Mouse (Mus musculus) right cerebral cortex, postnatal 25 days (tissue): ENCODE measurements around the gene Tmem217.
"Not testable (repeated sequence)": the region's sequence is repeated elsewhere in the genome, so short reads cannot be mapped to it uniquely, and the experiment has no call there.

Source experiments
- DNase-seq: peaks from one replicate; pipeline ENCODE4 v3.0.0; 2022

Gene Tmem217

GRCm38 (mm10) chr17:29502005-29502668, 50.0 kb downstream of the Tmem217 start:
- DNase-seq = no peak

GRCm38 (mm10) chr17:29500802-29501469, 51.2 kb downstream of the Tmem217 start:
- no peak for DNase-seq

DNA sequence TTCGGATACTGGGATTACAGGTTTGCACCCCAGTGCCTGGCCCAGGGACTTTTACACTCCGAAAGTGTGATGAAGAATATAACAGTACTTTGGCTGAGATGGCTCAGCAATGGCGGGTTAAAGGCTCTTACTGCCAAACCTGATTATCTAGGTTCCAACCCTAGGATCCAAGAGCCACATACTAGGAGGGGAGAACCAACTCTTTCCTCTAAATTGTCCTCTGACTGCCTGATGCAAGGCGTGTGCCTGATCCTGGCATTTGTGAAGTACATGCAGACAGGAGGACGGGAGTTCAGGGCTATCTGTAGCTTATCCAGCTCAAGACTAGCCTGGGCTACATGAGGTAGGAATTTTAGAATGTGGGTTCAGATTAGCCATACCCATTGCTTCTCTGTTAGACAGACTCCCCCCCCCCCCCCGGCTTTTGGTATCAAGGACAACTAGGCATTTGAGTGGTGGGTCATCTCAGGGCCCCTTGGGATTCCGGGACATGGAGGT, 51.9 kb downstream of the Tmem217 start:
- DNase-seq = no peak

DNA sequence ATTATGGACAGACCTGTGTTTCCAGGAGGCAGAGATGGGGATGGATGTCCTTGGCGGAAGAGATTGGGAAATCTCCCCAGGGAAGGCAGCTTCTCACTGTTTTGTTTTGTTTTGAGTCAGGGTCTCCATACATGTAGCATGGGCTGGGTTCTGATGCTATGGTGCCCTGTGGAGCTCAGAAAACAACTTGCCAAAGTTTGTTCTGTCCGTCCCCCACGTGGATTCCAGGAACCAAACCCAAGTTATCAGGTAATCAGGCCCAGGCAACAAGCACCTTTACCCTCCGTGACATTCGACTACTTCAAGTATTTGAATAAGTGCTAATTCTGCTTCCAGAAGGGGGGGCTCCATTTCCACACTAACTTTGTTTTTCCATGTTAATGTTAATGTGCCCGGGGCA, 52.7 kb downstream of the Tmem217 start:
- no peak for DNase-seq

- DNase-seq = not testable (repeated sequence)
Measured at GRCm38 (mm10) chr17:29498952-29499351, 53.2 kb downstream of the Tmem217 start.

- DNase-seq = no peak
Measured at GRCm38 (mm10) chr17:29498028-29498427, 54.2 kb downstream of the Tmem217 start.

DNA sequence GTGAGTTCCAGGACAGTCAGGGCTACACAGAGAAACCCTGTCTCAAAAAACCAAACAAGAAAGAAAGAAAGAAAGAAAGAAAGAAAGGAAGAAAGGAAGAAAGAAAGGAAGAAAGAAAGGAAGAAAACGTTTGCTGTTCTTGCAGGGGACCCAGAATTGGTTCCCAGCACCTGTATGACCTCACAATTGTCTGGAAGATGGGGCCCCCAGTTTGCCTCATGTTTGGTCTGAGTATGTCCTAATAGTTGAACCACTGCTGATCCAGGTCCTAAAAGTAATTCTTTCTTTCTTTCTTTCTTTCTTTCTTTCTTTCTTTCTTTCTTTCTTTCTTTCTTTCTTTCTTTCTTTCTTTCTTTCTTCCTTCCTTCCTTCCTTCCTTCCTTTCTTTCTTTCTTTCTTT, 54.7 kb downstream of the Tmem217 start:
- DNase-seq = not testable (repeated sequence)

GRCm38 (mm10) chr17:29497071-29497354, 55.2 kb downstream of the Tmem217 start:
- DNase-seq = no peak

DNA sequence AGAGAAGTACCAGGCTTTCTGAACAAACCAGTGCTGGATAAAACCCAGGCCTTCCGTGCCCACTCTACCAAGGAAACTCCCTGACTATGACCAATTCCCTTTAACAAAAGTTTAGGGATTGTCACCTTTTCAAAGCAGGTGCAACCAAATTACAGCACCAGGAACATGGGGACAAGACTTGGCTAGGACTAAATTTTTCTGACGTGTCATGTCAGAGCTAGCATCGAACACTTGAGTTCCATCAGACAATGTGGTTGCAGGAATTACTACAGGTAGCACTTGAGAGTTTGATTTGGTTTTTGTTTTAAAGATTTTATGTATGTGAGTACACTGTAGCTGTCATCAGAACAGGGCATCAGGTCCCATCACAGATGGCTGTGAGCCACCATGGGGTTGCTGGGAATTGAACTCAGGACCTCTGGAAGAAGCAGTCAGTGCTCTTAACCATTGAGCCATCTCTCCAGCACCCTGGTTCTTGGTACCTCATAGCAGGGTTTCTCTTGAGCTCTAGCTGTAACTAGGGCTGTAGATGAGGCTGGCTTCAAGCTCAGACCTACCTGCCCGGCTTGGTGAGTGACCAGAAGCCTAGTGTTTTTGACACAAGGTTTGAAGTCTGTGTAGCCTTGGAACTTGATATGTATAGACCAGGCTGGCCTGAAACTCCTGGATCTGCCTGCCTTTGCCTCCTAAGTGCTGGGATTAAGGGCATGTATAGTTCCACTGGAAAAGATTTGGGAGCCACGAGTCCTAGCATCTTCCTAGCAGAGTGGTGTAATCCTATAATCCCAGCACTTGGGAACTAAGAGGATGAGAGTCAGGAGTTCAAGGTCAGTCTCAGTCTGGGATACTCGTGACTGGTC, 55.7 kb downstream of the Tmem217 start:
- DNase-seq = no peak

DNA sequence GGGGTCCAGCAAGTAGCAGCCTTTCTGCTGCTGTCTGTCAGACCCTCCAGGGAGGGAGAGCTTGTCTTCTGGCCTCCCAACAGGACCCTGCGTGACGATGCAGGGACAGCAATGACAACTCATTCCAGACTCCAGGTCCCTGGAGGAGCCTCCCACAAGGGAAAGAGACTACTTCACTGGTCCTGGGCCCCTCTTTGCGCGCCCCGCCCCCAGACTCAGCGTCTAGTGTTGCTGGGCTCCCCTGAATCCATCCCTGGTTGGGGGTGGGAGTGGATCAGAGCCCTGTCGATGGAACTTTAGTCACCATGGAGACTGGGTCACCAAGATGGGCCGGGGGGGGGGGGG, 57.5 kb downstream of the Tmem217 start:
- DNase-seq = no peak

- DNase-seq = no peak
Measured at GRCm38 (mm10) chr17:29494062-29494731, 58.0 kb downstream of the Tmem217 start.

GRCm38 (mm10) chr17:29493461-29493980, 58.7 kb downstream of the Tmem217 start:
- no peak for DNase-seq

DNA sequence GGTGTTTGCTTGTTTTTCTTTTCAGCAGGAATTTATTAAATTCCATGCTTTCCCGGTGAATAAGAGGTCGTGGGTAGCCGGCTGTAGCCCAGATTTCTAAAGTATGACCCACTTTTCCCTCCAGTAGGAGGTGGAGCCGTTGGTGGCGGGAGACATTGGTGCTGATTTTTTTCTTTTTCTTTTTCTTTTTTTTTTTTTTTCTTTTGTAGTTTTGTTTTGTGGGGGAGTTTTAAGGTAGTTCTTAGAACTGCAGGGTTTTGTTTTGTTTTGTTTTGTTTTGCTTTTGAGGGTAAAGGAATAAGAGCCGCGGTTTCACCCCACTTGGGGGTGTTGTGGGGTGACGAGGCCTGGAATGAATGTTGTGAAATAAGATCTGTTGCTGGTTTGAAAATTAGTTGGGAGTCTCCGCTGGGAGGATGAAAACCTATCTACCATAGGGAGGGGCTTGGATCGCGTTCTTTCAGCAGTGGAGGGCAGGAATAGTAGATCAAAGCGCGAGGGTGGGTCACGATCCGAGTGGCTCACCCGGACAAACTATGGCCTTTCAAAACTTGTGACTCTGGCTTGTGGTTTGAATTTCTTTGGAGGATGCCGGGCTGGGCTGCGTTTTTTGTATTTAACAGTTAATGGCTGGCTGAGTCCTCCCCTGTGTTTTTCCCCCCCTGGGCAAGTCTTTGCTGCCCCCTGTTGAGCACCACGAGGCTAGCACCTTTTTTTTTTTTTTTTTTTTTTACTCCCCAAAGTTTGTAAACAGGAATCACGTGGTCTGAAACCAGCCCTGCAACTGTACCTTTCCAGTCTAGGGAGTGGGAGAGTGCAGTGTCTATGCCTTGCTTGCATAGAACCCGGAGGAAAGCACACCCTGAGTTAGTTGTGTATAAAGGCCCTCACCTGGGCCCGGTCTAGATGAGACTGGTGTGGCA, 59.7 kb downstream of the Tmem217 start:
- peak; percentile 50 for DNase-seq

DNA sequence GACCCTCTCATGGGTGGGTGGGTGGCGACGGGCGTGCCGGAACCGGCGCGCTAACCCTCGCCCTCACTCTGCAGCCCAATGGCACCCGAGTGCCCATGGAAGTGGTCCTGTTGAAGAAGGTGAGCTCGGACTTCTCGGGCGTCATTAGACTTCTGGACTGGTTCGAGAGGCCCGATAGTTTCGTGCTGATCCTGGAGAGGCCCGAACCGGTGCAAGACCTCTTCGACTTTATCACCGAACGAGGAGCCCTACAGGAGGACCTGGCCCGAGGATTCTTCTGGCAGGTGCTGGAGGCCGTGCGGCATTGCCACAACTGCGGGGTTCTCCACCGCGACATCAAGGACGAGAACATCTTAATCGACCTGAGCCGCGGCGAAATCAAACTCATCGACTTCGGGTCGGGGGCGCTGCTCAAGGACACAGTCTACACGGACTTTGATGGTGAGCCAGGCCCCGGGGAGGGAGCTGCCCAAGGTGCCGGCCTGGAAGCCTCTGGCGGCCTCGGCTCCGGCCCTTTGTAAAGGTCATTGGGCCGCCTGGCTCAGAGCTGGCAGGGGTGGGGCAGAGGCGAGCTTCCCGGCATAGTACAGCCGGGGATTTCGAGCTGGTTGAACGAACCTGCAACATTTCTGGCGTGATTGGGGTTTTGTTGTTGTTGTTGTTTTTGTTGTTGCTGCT, 60.5 kb downstream of the Tmem217 start:
- peak; percentile 27 for DNase-seq

DNA sequence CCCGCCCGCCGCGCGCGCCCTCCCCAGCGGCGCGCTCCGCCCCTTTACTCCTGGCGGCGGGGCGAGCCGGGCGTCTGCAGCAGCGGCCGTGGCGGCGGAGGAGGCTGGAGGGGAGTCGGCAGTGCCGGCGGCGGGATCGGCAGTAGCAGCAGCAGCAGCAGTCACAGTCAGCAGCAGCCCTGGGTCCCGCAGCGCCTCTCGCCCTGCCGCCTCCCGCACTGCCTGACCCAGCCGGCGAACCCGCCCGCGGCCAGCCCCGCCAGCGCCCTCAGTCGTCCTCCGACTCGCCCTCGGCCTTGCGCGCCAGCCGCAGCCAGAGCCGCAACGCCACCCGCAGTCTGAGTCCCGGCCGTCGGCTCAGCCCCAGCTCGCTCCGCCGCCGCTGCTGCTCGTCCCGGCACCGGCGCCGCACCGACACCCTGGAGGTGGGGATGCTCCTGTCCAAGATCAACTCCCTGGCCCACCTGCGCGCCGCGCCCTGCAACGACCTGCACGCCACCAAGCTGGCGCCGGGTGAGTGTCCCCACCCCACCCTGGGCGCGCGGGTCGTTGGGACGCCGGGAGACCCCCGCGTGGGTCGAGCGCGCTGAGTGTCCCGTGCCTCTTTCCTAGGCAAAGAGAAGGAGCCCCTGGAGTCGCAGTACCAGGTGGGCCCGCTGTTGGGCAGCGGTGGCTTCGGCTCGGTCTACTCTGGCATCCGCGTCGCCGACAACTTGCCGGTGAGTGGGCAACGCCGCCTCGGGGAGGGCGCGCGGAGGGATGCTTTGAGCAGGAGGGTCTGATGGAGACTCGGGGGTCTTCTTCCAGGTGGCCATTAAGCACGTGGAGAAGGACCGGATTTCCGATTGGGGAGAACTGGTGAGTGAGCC, 61.2 kb downstream of the Tmem217 start, which contains the start of gene Pim1:
Pim1 (plus strand) TSS at position 41 of the 869 bp plus-strand sequence.
- no peak for DNase-seq

DNA sequence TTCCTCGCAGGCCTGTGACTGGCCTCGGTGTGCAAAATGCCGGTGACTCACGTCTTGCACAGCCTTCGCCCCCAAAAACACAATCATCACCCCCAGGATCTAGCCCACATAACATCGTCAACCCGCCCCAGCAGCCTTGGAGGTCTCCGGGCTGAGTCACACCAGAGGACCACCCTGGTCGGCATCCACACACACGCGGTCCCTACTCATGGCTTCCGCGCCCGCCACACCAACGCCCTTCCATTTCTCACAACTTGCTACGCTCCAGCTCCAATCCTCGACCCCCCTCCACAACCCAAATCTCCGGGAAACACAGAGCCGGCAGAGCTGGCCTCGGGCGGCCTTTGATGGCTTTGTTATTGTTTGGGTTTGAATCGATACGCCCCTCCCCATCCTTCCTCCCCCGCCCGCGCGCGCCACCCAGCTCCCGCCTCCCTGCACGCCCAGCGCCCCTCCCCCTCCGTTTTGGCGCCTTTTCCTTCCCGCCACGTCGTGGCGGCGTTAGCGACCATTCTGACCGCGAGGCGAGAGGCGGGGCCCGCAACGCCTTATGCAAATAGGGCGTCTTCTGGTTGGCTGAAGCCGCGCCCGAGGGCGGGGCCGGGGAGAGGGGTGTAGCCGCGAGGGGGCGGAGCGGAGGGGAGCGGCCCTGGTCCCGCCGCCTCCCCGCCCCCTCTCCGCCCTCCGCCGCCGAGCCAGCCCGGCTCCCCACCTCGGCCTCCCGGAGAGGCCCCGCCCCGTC, 62.0 kb downstream of the Tmem217 start:
- DNase-seq = peak; percentile 96

DNA sequence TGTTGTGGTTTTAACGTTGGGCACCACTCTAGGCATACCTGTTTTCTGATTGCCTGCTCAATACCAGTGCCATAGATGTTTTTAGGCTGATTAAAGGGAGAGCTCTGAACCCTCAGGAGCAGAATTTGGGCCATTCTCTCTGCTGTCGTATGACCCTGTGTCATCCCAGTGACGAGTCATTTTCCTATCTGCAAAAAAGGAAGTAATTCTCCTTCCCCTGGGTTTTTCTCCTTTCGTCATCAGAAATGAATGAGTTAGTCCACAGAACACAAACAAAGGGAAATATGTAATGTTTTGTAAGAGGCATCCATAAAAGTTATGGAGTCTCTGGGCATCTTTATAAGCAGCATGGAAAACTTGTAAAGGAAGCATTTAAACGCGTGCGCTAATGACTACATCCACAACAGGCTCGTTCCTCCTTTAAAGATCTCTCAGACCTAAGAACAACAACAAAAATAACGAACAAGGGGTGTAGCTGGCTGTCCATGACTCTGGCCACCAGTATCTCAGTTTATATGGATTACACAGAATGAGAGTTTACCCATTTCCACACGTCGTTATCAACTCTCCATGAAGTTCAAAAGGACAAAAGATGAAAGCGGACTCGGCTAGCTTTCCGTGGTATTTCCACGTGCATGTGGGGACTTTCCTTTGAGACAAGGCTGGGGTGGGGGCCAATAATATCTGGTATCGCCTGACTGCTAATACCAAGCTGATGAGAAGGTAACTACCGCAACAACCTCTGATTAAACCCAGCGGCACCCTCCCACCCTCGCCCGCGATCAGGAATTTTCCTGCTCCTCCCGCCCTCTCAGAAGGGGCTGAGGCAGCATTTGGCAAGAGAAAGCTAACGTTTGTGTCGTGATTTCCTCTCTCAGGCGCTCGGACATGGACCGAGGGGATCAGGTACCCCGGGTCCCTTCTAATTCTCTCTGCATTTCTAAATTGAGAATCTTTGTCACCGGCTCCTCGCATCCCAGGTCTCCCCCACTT, 62.9 kb downstream of the Tmem217 start:
- DNase-seq = no peak
